Mouse (Mus musculus): Measurements from ENCODE around the gene Gm11213. TPM values are rescaled to one million over a fixed set of nuclear protein-coding genes. Genes with fewer than 3 reads are reported as not detected.

The Gm11213 gene
- total RNA-seq, 2 experiments from 2014 or later: not detected

GRCm38 (mm10) chr4:63570208-63570781 lies 34.8 kb downstream of the Gm11213 start:
- intact Hi-C loops (cut with DNase I): no loop called here
- TF ChIP-seq CTCF (IDR thresholded peaks at IDR 0.05): no peak
- no peak overlapping the region for H3K27ac ChIP-seq

GRCm38 (mm10) chr4:63569322-63569721 lies 35.7 kb downstream of the Gm11213 start:
- TF ChIP-seq CTCF (IDR thresholded peaks at IDR 0.05): no peak
- no peak overlapping the region for H3K4me3 ChIP-seq
- DNase-seq: no peak
- H3K27ac ChIP-seq: no peak overlapping the region
- intact Hi-C loops (cut with DNase I): no loop called here

More at GRCm38 (mm10) chr4:63570208-63570781, 34.8 kb downstream of the Gm11213 start:
- H3K4me3 ChIP-seq: no peak overlapping the region
- no peak for DNase-seq

GRCm38 (mm10) chr4:63567712-63568390 lies 37.2 kb downstream of the Gm11213 start:
- H3K27ac ChIP-seq: no peak overlapping the region
- intact Hi-C loops (cut with DNase I): no loop called here
- no peak overlapping the region for H3K4me3 ChIP-seq
- no peak for DNase-seq
- TF ChIP-seq CTCF (IDR thresholded peaks at IDR 0.05): no peak

GRCm38 (mm10) chr4:63562742-63563141 lies 42.3 kb downstream of the Gm11213 start:
- no peak for TF ChIP-seq CTCF (IDR thresholded peaks at IDR 0.05)
- intact Hi-C loops (cut with DNase I): no loop called here
- Histone ChIP-seq H3K4me3 (no peak overlapping the region), H3K27ac (no peak overlapping the region)
- DNase-seq: no peak

GRCm38 (mm10) chr4:63561861-63562675 lies 43.0 kb downstream of the Gm11213 start:
- TF ChIP-seq CTCF (IDR thresholded peaks at IDR 0.05): no peak
- intact Hi-C loops (cut with DNase I): no loop called here
- peak overlapping the region; percentile 12; the same call in 1 of the 2 replicates for H3K27ac ChIP-seq

GRCm38 (mm10) chr4:63560079-63560478 lies 45.0 kb downstream of the Gm11213 start:
- Histone ChIP-seq H3K4me3 (no peak overlapping the region), H3K27ac (peak overlapping the region; percentile 99; the same call in 1 of the 2 replicates)
- intact Hi-C loops (cut with DNase I): no loop called here

More at GRCm38 (mm10) chr4:63561861-63562675, 43.0 kb downstream of the Gm11213 start:
- no peak overlapping the region for H3K4me3 ChIP-seq
- no peak for DNase-seq

GRCm38 (mm10) chr4:63559127-63559697 lies 45.8 kb downstream of the Gm11213 start:
- DNase-seq: no peak
- TF ChIP-seq CTCF (IDR thresholded peaks at IDR 0.05): no peak
- H3K4me3 ChIP-seq: peak overlapping the region; percentile 87
- intact Hi-C loops (cut with DNase I): loop anchor here (5.0 kb wide), 2 partner anchors 33 to 52 kb away; no protein-coding TSS in a partner anchor
- H3K27ac ChIP-seq: peak overlapping the region; percentile 99

More at GRCm38 (mm10) chr4:63560079-63560478, 45.0 kb downstream of the Gm11213 start:
- no peak for TF ChIP-seq CTCF (IDR thresholded peaks at IDR 0.05)
- DNase-seq: no peak

GRCm38 (mm10) chr4:63558407-63559081 lies 46.5 kb downstream of the Gm11213 start, which contains the start of gene Tmem268:
Gene Tmem268, plus strand, starts transcription at chr4:63558781.
- Histone ChIP-seq H3K27ac (peak within 1 kb of the TSS; percentile 99), H3K4me3 (peak within 1 kb of the TSS; percentile 87)
- peak; percentile 33; the same call in 1 of the 2 replicates for TF ChIP-seq CTCF (IDR thresholded peaks at IDR 0.05)
- intact Hi-C loops (cut with DNase I): loop anchor here (5.0 kb wide), 2 partner anchors 34 to 51 kb away; no protein-coding TSS in a partner anchor
- DNase-seq: peak; percentile 91

GRCm38 (mm10) chr4:63557124-63558059 lies 47.7 kb downstream of the Gm11213 start:
- intact Hi-C loops (cut with DNase I): loop anchor here (5.0 kb wide), 2 partner anchors 35 to 50 kb away; no protein-coding TSS in a partner anchor
- peak overlapping the region; percentile 87 for H3K4me3 ChIP-seq
- no peak for TF ChIP-seq CTCF (IDR thresholded peaks at IDR 0.05)
- peak overlapping the region; percentile 99 for H3K27ac ChIP-seq
- DNase-seq: no peak

GRCm38 (mm10) chr4:63556665-63557064 lies 48.4 kb downstream of the Gm11213 start:
- intact Hi-C loops (cut with DNase I): loop anchor here (5.0 kb wide), 2 partner anchors 36 to 49 kb away; no protein-coding TSS in a partner anchor
- no peak overlapping the region for H3K4me3 ChIP-seq
- H3K27ac ChIP-seq: no peak overlapping the region; the same call in 1 of the 2 replicates
- DNase-seq: no peak
- no peak for TF ChIP-seq CTCF (IDR thresholded peaks at IDR 0.05)

Data from gastrocnemius, adult 2 months (tissue).